Mouse (Mus musculus): ENCODE results near the gene Abl1. TPM values are rescaled to one million over a fixed set of nuclear protein-coding genes. Genes with fewer than 3 reads are reported as not detected.

Abl1 gene
- total RNA-seq, 2 experiments from 2014 or later: 56.8 to 65.5 TPM

DNA sequence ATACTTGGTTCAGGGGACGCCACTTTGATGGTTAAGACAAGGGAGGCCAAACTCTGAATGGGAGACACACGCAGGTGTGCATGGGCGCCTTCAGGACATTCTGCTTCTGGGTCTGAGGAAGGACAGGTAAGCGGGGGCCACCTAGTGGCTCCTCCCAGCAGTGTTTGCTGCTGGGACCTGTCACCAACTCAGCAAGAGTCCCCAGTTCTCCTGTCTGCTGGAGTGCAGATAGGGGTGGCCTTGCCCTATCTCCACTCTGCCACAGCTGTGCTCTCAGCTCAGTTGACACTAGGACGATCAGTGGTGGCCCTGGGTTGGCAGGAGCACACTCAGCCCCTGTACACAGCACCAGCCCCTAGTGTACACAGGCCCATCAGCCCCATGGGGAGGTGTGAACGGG lies 159.7 kb downstream of the Abl1 start:
- no peak for DNase-seq
- intact Hi-C loops (cut with DNase I): loop anchor here (2.0 to 5.0 kb wide), 2 partner anchors 61 to 165 kb away; no protein-coding TSS in a partner anchor

DNA sequence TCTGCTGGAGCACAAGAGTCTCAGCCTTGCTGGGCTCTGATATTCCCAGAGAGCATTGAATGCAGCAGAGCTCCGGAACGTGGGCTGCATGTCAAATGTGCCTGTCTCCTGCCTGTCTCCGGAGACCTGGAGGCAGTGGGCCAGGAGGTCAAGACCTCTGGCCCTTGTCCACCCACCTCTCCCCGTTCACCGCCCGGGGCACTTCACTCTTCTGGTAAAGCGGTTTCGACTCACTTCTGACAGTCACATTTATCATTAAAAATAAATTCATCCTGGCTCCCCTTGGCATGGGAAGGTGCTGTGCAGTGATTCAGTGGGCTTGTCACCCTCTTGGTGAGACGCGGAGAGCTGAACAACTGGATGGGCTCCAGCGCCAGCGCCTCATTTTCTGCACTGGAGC lies 162.0 kb downstream of the Abl1 start:
- no peak for DNase-seq
- intact Hi-C loops (cut with DNase I): no loop called here

Other genes with a start within 250 kb of the Abl1 start
- 1 to 10 TPM; 3.4 to 4.2 TPM for gene Ass1, start 218.2 kb upstream of the Abl1 start, total RNA-seq (2021)
- gene Fubp3, start 115.7 kb upstream of the Abl1 start, total RNA-seq (2021): 10 to 100 TPM; 31.2 to 35.5 TPM
- gene Prdm12, start 48.3 kb upstream of the Abl1 start, total RNA-seq (2021): not detected
- 10 to 100 TPM; 14.1 to 16.0 TPM for gene Exosc2, start 17.7 kb upstream of the Abl1 start, total RNA-seq (2021)
- gene Qrfp, start 122.2 kb downstream of the Abl1 start, total RNA-seq (2021): not detected
- gene Fibcd1, start 157.6 kb downstream of the Abl1 start, total RNA-seq (2021): not detected
- 1 to 10 TPM in 1 of 2 experiments, under 1 TPM in 1; 0.79 to 1.2 TPM for gene Lamc3, start 198.9 kb downstream of the Abl1 start, total RNA-seq (2021)